Mouse (Mus musculus) midbrain, embryonic 12.5 days (tissue): ENCODE measurements around the gene Fam204a. TPM values are rescaled to one million over a fixed set of nuclear protein-coding genes. Genes with fewer than 3 reads are reported as not detected.

Experiments
- ATAC-seq: fragments of 200-750 bp; cut with Nextera tagmentation; 2 replicates; pipeline ENCODE4 v1.8.0; 2017; ENCODE audit warnings: low read depth, moderate TSS enrichment, moderate library complexity; ENCODE audit not compliant: low FRiP score
- H3K27ac ChIP-seq: fragments of 300-500 bp; sonication (generic); replicated peaks from 2 replicates; pipeline ENCODE4 v1.5.1; 2016; ENCODE audit warnings: mild to moderate bottlenecking
- H3K27me3 ChIP-seq: fragments of 300-500 bp; sonication (generic); 2 replicates; pipeline ENCODE4 v1.6.1; 2016; ENCODE audit warnings: mild to moderate bottlenecking
- H3K36me3 ChIP-seq: fragments of 300-500 bp; sonication (generic); 2 replicates; pipeline ENCODE4 v1.6.1; 2016
- H3K4me1 ChIP-seq: fragments of 300-500 bp; sonication (generic); 2 replicates; pipeline ENCODE4 v1.6.1; 2016
- H3K4me2 ChIP-seq: fragments of 300-500 bp; sonication (generic); replicated peaks from 2 replicates; pipeline ENCODE4 v1.6.1; 2016; ENCODE audit warnings: mild to moderate bottlenecking, moderate library complexity
- H3K4me3 ChIP-seq: fragments of 300-500 bp; sonication (generic); 2 replicates; pipeline ENCODE4 v1.5.1; 2016; ENCODE audit warnings: mild to moderate bottlenecking
- H3K9ac ChIP-seq: fragments of 300-500 bp; sonication (generic); replicated peaks from 2 replicates; pipeline ENCODE4 v1.6.1; 2016; ENCODE audit warnings: mild to moderate bottlenecking, moderate library complexity
- H3K9me3 ChIP-seq: fragments of 300-500 bp; sonication (generic); 2 replicates; pipeline ENCODE4 v1.6.1; 2016; ENCODE audit warnings: mild to moderate bottlenecking
- WGBS: fragments of 180-500 bp; shearing (Covaris S2); methylation state at CpG from one replicate; pipeline ENCODE4 v1.1.7; 2016; 5-methylcytosine and 5-hydroxymethylcytosine counted together
- polyA plus RNA-seq: library from polyadenylated mRNA; unstranded; fragments of >200 nt; fragmentation: Nextera tagmentation; extraction: Ambion mirVana; gene quantifications from 2 replicates; pipeline ENCODE4 v1.2.1, GENCODE M21; 2016

Gene Fam204a
- polyA plus RNA-seq, 1 experiment from 2014 or later = 99.2 TPM

DNA sequence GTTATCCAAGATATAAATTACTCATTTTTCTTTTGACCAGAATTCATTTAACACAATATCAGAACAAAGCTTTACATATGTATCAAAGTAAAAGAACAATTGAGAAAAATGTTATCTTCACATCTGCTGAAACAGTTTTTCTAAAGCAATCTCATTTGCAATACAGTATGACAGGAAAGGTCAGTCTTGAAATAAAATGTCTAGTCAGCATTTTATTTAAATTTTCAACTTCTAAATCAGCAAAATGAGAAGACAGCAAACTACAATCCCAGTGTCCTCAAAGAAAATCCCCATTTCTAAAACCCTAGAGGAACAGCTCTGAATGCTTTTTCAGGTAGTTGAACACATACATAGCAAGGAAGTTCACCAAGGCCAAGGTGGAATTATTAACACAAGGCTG, 18.3 kb downstream of the Fam204a start:
- H3K9me3 ChIP-seq = no peaks in the 10 kb centered on the region
- H3K4me2 ChIP-seq = no peak overlapping the region
- no peak overlapping the region for H3K4me3 ChIP-seq
- no peak for ATAC-seq
- no peak overlapping the region for H3K9ac ChIP-seq
- no peak overlapping the region for H3K27ac ChIP-seq
- H3K27me3 ChIP-seq = no peaks in the 10 kb centered on the region; the same call in 1 of the 2 replicates
- H3K4me1 ChIP-seq = peaks cover 17% of the 10 kb centered on the region
- H3K36me3 ChIP-seq = peaks cover 23% of the 10 kb centered on the region

GRCm38 (mm10) chr19:60204176-60204575, 22.3 kb downstream of the Fam204a start:
- no peaks in the 10 kb centered on the region; the same call in none of the 2 replicates for H3K27me3 ChIP-seq
- no peaks in the 10 kb centered on the region for H3K36me3 ChIP-seq
- no peak overlapping the region for H3K27ac ChIP-seq
- 0 out of 2 replicates have a peak overlapping the region, but pooled peaks have one; percentile 11 for H3K4me2 ChIP-seq
- H3K9ac ChIP-seq = no peak overlapping the region
- H3K4me1 ChIP-seq = peaks cover 29% of the 10 kb centered on the region
- ATAC-seq = no peak
- H3K4me3 ChIP-seq = no peak overlapping the region
- no peaks in the 10 kb centered on the region for H3K9me3 ChIP-seq
- WGBS = 15% methylated on average over 7 of the region's 7 CpGs

DNA sequence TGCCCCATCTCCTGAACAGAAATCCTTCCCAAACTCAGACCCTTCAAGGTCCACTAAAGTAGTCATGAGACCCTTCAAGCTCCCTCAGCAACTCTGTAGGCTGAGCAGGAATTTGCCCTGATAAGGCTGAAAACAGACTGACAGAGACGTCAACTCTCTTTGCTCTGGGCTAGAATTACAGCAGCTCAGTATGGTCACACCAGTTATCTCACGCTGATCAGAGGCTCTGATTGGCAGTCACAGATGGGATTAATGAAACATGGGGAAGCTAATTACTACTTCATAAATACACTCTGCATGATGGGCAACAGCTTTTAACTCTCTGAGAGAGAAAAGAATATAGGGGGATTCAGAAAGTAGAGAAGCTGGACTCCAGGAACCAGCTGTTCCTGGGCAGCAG, 26.2 kb downstream of the Fam204a start:
- H3K27ac ChIP-seq = 0 out of 2 replicates have a peak overlapping the region, but pooled peaks have one; percentile 3
- 14% methylated on average over 2 of the region's 2 CpGs for WGBS
- no peaks in the 10 kb centered on the region; the same call in 1 of the 2 replicates for H3K27me3 ChIP-seq
- peaks cover 24% of the 10 kb centered on the region for H3K4me1 ChIP-seq
- no peak overlapping the region for H3K9ac ChIP-seq
- H3K36me3 ChIP-seq = no peaks in the 10 kb centered on the region
- no peak for ATAC-seq
- H3K4me3 ChIP-seq = no peak overlapping the region
- no peak overlapping the region for H3K4me2 ChIP-seq
- no peaks in the 10 kb centered on the region for H3K9me3 ChIP-seq

GRCm38 (mm10) chr19:60199152-60199551, 27.3 kb downstream of the Fam204a start:
- Histone ChIP-seq H3K4me3 (no peak overlapping the region), H3K9ac (no peak overlapping the region), H3K27me3 (no peaks in the 10 kb centered on the region; the same call in 1 of the 2 replicates), H3K27ac (no peak overlapping the region), H3K36me3 (peaks cover 8% of the 10 kb centered on the region; the same call in 1 of the 2 replicates), H3K9me3 (no peaks in the 10 kb centered on the region), H3K4me2 (no peak overlapping the region), H3K4me1 (peaks cover 17% of the 10 kb centered on the region)
- no peak for ATAC-seq

- Histone ChIP-seq H3K4me2 (no peak overlapping the region), H3K27me3 (no peaks in the 10 kb centered on the region), H3K36me3 (peaks cover 8% of the 10 kb centered on the region; the same call in 1 of the 2 replicates), H3K9me3 (no peaks in the 10 kb centered on the region), H3K4me3 (no peak overlapping the region), H3K27ac (no peak overlapping the region), H3K9ac (no peak overlapping the region), H3K4me1 (peaks cover 11% of the 10 kb centered on the region)
- no peak for ATAC-seq
- WGBS = 91% methylated on average over 4 of the region's 4 CpGs
Observed at GRCm38 (mm10) chr19:60192790-60193189, 33.7 kb downstream of the Fam204a start.

- no peak overlapping the region for H3K4me3 ChIP-seq
- H3K9ac ChIP-seq = no peak overlapping the region
- no peaks in the 10 kb centered on the region for H3K9me3 ChIP-seq
- H3K4me1 ChIP-seq = peaks cover 11% of the 10 kb centered on the region
- peak; percentile 83; the same call in 1 of the 2 replicates for ATAC-seq
- no peak overlapping the region for H3K27ac ChIP-seq
- H3K27me3 ChIP-seq = no peaks in the 10 kb centered on the region
- H3K4me2 ChIP-seq = no peak overlapping the region
- 11% methylated on average over 2 of the region's 2 CpGs for WGBS
- no peaks in the 10 kb centered on the region for H3K36me3 ChIP-seq
Observed at GRCm38 (mm10) chr19:60189206-60189605, 37.3 kb downstream of the Fam204a start.

DNA sequence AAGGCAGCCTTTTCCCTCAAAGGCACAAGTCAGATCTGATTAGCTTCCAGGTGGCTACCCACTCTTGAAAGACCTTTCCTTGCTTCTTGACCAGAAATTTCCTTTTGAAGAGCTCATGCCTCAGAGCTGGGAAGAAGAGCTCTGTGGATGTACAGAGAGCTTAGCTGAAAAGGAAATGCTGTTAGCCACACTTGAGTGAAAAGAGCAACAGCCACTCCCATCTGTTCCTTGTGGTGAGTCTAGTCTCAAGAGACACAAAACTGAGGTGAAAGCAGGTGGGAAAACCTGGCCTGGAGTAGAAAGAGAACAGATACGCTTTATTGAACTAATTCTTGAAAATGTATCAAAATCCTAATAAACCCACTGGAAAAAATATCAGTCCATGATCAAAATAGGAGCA, 43.6 kb downstream of the Fam204a start:
- ATAC-seq = no peak
- Histone ChIP-seq H3K9me3 (no peaks in the 10 kb centered on the region), H3K36me3 (no peaks in the 10 kb centered on the region), H3K27me3 (no peaks in the 10 kb centered on the region; the same call in 1 of the 2 replicates), H3K4me3 (no peak overlapping the region), H3K27ac (no peak overlapping the region), H3K4me2 (no peak overlapping the region), H3K4me1 (0 out of 2 replicates have a peak, but pooled peaks cover 3% of the 10 kb centered on the region), H3K9ac (no peak overlapping the region)
- 92% methylated on average over 1 of the region's 1 CpGs for WGBS

- Histone ChIP-seq H3K27me3 (no peaks in the 10 kb centered on the region; the same call in 1 of the 2 replicates), H3K27ac (no peak overlapping the region), H3K36me3 (no peaks in the 10 kb centered on the region), H3K4me3 (no peak overlapping the region), H3K9me3 (no peaks in the 10 kb centered on the region), H3K4me1 (0 out of 2 replicates have a peak, but pooled peaks cover 3% of the 10 kb centered on the region), H3K9ac (no peak overlapping the region), H3K4me2 (no peak overlapping the region)
- ATAC-seq = no peak
- WGBS = 83% methylated on average over 1 of the region's 1 CpGs
Observed at GRCm38 (mm10) chr19:60182171-60182570, 44.3 kb downstream of the Fam204a start.

DNA sequence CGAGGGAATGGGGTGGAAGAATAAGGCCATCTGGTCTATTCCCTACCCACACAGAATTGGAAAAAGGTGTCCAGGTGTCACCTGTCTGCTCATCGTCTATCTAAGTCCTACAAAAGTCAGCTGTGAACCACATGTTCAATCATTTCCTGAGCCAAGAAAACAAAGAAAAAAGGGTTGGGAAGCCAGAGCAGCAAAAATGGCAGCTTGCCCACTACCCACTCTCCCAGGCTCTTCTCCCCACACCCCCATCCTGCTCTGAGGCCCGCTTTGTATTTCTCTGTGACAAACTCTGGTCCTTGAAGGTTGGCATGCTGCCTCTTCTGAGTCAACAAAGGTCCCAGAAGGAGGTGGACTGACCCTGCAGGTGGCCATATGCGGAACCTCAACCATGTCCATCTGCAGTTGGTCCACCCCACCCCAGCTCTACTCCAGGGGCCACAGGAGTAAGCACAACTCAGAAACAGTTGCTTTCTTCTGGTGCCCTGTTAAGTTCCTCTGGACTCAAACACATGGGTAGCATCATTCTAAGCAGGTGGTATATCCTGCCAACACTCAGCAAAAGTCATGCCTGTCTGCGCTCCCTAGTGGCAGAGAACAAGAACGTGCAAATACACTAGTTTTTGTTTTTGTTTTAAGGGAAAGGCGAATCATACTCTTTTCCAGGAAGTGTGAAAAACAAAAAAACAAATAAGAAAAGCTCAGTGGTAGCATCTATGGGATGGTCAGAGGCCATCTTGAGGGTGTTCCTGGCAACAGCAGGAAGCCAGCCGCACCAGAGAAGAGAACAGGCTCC, 47.5 kb downstream of the Fam204a start:
- no peak for ATAC-seq
- Histone ChIP-seq H3K9ac (no peak overlapping the region), H3K9me3 (no peaks in the 10 kb centered on the region), H3K4me3 (no peak overlapping the region), H3K36me3 (no peaks in the 10 kb centered on the region), H3K4me1 (peaks cover 4% of the 10 kb centered on the region; the same call in 1 of the 2 replicates), H3K27me3 (no peaks in the 10 kb centered on the region; the same call in 1 of the 2 replicates), H3K27ac (no peak overlapping the region), H3K4me2 (no peak overlapping the region)
- WGBS = 85% methylated on average over 8 of the region's 8 CpGs

DNA sequence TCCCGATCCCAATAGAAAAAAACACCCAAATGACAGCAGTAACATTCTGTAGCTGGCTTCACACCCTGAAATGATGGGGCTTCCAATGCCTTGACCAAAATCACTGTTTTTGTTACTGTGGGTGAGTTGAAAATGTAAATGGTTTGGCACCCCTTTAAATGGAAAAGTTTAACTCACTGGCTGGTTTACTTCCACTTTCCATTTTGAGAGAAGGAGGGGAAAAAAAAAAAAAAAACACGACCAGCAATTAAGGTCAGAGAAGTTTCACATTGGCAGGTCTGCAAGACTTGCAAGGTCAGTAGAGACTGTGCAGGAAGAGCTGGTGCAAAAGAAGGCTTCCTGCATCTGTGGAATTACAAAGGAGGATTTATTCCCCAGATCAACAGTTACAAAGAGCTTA, 61.1 kb downstream of the Fam204a start:
- peaks cover 7% of the 10 kb centered on the region for H3K4me1 ChIP-seq
- H3K36me3 ChIP-seq = no peaks in the 10 kb centered on the region
- no peak overlapping the region for H3K9ac ChIP-seq
- no peak overlapping the region for H3K4me3 ChIP-seq
- no peak overlapping the region for H3K4me2 ChIP-seq
- WGBS = 34% methylated on average over 2 of the region's 2 CpGs
- H3K27me3 ChIP-seq = peaks cover 30% of the 10 kb centered on the region
- no peaks in the 10 kb centered on the region for H3K9me3 ChIP-seq
- no peak overlapping the region for H3K27ac ChIP-seq
- no peak for ATAC-seq

DNA sequence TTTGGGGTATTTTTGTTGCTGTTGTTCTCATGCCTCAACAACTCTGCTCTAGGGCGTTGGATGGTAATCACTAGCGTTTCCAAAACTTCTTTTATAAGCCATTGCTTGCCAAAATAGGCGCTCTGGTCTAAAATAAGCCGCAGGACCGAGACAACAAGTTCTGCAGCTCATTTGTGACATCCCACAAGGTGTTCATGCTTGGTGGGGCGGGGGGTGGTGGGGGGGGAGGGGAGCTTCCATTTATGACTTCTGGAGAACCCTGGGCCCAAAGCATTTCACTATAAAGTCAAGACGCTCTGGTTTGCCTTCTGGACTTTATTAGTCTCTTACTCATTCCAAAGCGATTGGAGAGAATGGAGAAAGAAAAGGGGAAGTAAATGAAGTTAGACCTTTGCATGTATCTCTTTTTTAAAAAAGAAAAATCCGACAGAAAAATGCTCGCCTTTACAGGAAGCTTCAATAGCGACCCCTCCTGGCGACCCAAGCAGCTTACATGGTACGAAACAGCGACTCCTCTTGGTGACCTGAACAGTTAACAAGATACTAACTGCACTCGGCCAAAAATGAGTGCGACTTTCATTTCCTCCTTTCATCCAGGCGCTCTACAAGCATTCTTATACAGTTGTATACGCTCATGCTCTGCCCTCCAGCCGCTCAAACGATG, 65.8 kb downstream of the Fam204a start:
- H3K4me3 ChIP-seq = no peak overlapping the region

DNA sequence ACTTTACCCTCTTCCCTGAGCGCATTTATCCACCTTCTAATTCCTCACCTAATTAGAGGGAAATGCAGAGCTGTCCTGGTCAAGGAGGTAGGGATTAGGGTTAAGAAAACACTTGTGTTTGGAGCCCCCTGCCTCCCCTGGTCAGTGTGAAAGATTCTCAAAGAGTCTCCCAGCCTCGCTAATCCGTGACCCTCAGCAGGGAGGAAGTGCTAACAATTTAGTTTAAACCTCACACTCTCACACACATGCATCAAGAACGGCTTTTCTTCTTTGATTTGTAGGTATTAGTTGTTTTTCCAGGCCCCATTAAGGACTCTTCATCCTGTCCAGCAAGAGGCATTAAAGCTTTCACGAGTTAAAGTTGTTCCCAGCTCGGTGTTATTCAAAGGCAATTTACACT, 66.7 kb downstream of the Fam204a start:
- no peak for ATAC-seq
- H3K4me1 ChIP-seq = peaks cover 8% of the 10 kb centered on the region
- 4% methylated on average over 6 of the region's 6 CpGs for WGBS
- H3K9me3 ChIP-seq = no peaks in the 10 kb centered on the region
- H3K4me2 ChIP-seq = no peak overlapping the region
- no peak overlapping the region for H3K9ac ChIP-seq
- peaks cover 54% of the 10 kb centered on the region for H3K27me3 ChIP-seq
- no peak overlapping the region for H3K4me3 ChIP-seq
- H3K36me3 ChIP-seq = no peaks in the 10 kb centered on the region
- H3K27ac ChIP-seq = no peak overlapping the region

More for the DNA sequence above, 65.8 kb downstream of the Fam204a start:
- H3K9me3 ChIP-seq = no peaks in the 10 kb centered on the region
- H3K27ac ChIP-seq = no peak overlapping the region
- no peak overlapping the region for H3K9ac ChIP-seq
- H3K4me1 ChIP-seq = peaks cover 8% of the 10 kb centered on the region
- WGBS = 6% methylated on average over 20 of the region's 20 CpGs
- peak overlapping the region; percentile 22 for H3K4me2 ChIP-seq
- peaks cover 45% of the 10 kb centered on the region for H3K27me3 ChIP-seq
- no peaks in the 10 kb centered on the region for H3K36me3 ChIP-seq
- no peak for ATAC-seq
